8 mouse cellular contexts compared by ENCODE assay signal in the genomic region with DNA sequence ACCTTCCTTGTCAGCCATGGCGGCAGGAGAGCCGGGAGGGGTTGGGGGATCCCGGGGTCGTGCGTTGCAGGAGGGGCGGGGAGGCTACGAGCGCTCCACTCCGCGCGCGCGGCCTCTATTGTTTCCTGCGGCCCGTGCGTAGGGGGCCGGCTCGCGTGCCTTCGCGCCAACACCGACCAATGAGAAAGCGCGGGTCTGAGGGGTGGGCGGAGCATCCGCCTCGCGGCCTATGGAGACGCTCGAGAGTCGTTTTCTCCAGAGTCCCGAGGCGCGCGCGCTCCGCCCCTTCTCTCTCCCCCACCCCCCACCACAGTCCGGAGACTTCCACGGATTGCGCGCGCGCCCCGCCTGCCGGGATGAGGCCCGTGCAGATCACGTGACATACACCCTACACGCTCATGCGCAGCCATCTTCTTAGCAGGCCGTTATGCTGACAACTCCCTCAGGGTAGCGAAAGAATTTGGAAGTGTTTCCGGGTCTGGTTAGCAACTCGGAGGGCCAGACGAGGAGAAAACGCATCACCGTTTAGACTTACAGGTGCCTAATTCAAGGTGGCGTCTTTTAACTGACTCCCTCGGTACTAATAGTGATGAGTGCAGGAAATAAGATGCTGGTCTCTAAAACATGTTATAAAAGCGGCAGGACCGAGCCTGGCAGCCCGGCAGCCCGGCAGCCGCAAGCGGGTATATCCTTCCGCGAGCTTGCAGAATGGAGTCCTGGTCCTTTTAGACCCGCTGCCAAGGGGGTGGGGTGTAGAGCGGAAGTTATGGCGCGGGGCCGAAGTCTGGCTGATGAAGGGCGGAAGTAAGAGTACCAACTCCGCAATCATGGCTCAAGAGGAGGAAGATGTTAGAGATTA. TPM values are rescaled to one million over a fixed set of nuclear protein-coding genes. Genes with fewer than 3 reads are reported as not detected.
A peak's percentile ranks its signal among the peaks of the same experiment; 100 is the strongest.
DNase-seq lines count a peak whose midpoint lies in the region; ATAC-seq and TF ChIP-seq lines count a peak whose summit lies in the region.

Gene Rbbp4, minus strand, starts transcription at position 155 of the 859 bp plus-strand sequence.
Gene Zbtb8os, plus strand, starts transcription at position 480 of the 859 bp plus-strand sequence.

- peak within 1 kb of the TSS; percentile 98 for H3K27ac ChIP-seq in gastrocnemius, adult 2 months
- H3K27ac ChIP-seq in hindbrain, postnatal 0 days: peak within 1 kb of the TSS; percentile 99
- peak within 1 kb of the TSS; percentile 99 for H3K27ac ChIP-seq in left cerebral cortex, adult 2 months

- no peaks in the 10 kb centered on the region for H3K27me3 ChIP-seq in hindbrain, postnatal 0 days (ENCODE audit: insufficient read depth, low read length)

- under 1% methylated on average over 73 of the region's 73 CpGs for WGBS in hindbrain, postnatal 0 days

- H3K4me3 ChIP-seq in gastrocnemius, adult 2 months: peak within 1 kb of the TSS; percentile 82
- H3K4me3 ChIP-seq in hindbrain, postnatal 0 days (ENCODE audit: low read length): peak within 1 kb of the TSS; percentile 95
- peak within 1 kb of the TSS; percentile 80 for H3K4me3 ChIP-seq in left cerebral cortex, adult 2 months

- H3K9ac ChIP-seq in hindbrain, postnatal 0 days (replicated peaks; ENCODE audit: low read length): peak within 1 kb of the TSS; percentile 98

- intact Hi-C loops in gastrocnemius, adult 2 months (cut with DNase I): no loop called here
- intact Hi-C loops in left cerebral cortex, adult 2 months (cut with DNase I): loop anchor here (1.0 kb wide), 1 partner anchor 126 kb away; the partner anchor contains the start of gene Bsdc1

- peak; percentile 100 for DNase-seq in ZHBTc4 (ENCODE audit: low read depth, low spot score)
- DNase-seq in gastrocnemius, adult 2 months: peak; percentile 99
- peak; percentile 100 for DNase-seq in hindbrain, postnatal 0 days (ENCODE audit: low spot score)
- DNase-seq in left cerebral cortex, adult 2 months (ENCODE audit: extremely low spot score in 1 of 2, low spot score in 2 of 2): peak; percentile 94 to 98
- peak; percentile 96 to 98 for DNase-seq in right cerebral cortex, adult 2 months (ENCODE audit: low spot score in 2 of 2)
- peak; percentile 97 for DNase-seq in urinary bladder, postnatal 14 days (ENCODE audit: low spot score)

- ATAC-seq in common myeloid progenitor, adult 5-6 weeks (replicated peaks; ENCODE audit: low read depth, poor library complexity, severe bottlenecking): peak; percentile 82
- ATAC-seq in hindbrain, postnatal 0 days: peak; percentile 99
- ATAC-seq in megakaryocyte, adult 5-6 weeks (ENCODE audit: poor library complexity, severe bottlenecking): peak; percentile 92

- H3K9me3 ChIP-seq in hindbrain, postnatal 0 days (ENCODE audit: low read length): no peaks in the 10 kb centered on the region

- H3K4me2 ChIP-seq in hindbrain, postnatal 0 days (ENCODE audit: low read depth, low read length): peak within 1 kb of the TSS; percentile 94

- no peaks in the 10 kb centered on the region for H3K36me3 ChIP-seq in hindbrain, postnatal 0 days (ENCODE audit: insufficient read depth, low read length)

- peaks cover 13% of the 10 kb centered on the region; the same call in 1 of the 2 replicates for H3K4me1 ChIP-seq in hindbrain, postnatal 0 days (ENCODE audit: insufficient read depth, low read length)

- TF ChIP-seq CTCF in gastrocnemius, adult 2 months (IDR thresholded peaks at IDR 0.05): peak; percentile 22; the same call in 1 of the 2 replicates
- peak; percentile 23; the same call in 1 of the 2 replicates for TF ChIP-seq CTCF in hindbrain, postnatal 0 days (IDR thresholded peaks at IDR 0.05; ENCODE audit: low read depth)
- peak; percentile 49 for TF ChIP-seq CTCF in left cerebral cortex, adult 2 months (IDR thresholded peaks at IDR 0.05)

RNA-seq across cellular contexts. Expression of gene Rbbp4, which starts in this region (rescaled TPM):
- total RNA-seq in common myeloid progenitor, adult 5-6 weeks (2017): 120 and 139 TPM in 2 replicates
- 10 to 100 TPM; 38.5 to 46.9 TPM for total RNA-seq in gastrocnemius, adult 2 months (2021)
- 71.3 and 83.2 TPM in 2 replicates for total RNA-seq in hindbrain, postnatal 0 days (2014; rRNA removed)
- polyA plus RNA-seq in hindbrain, postnatal 0 days (2015; fragmentation: Nextera tagmentation; extraction: Ambion mirVana): 234 and 236 TPM in 2 replicates
- total RNA-seq in left cerebral cortex, adult 2 months (2021): 100 to 1,000 TPM; 115 to 123 TPM
- 174 and 182 TPM in 2 replicates for total RNA-seq in megakaryocyte, adult 5-6 weeks (2015)
- total RNA-seq in megakaryocyte, adult 5-6 weeks (2017): 86.5 and 88.9 TPM in 2 replicates

RNA-seq across cellular contexts. Expression of gene Zbtb8os, which starts in this region (rescaled TPM):
- total RNA-seq in common myeloid progenitor, adult 5-6 weeks (2017): 59.1 and 73.1 TPM in 2 replicates
- 10 to 100 TPM; 24.8 to 28.9 TPM for total RNA-seq in gastrocnemius, adult 2 months (2021)
- total RNA-seq in hindbrain, postnatal 0 days (2014; rRNA removed): 4.3 and 5.7 TPM in 2 replicates
- polyA plus RNA-seq in hindbrain, postnatal 0 days (2015; fragmentation: Nextera tagmentation; extraction: Ambion mirVana): 23.5 and 27.4 TPM in 2 replicates
- 10 to 100 TPM; 29.4 to 30.1 TPM for total RNA-seq in left cerebral cortex, adult 2 months (2021)
- total RNA-seq in megakaryocyte, adult 5-6 weeks (2015): 60.9 and 69.8 TPM in 2 replicates
- 79.7 and 84.8 TPM in 2 replicates for total RNA-seq in megakaryocyte, adult 5-6 weeks (2017)

Comparison
In these comparisons a context has a peak if more than half of its experiments do, and no peak if none do; other contexts are left out.
1. Peak in every context shown above with its lines: DNase-seq, ATAC-seq, H3K4me3 ChIP-seq and H3K27ac ChIP-seq.